Mouse (Mus musculus) small intestine, adult 2 months (tissue): ENCODE data around the gene Hmgcs1.

Experiments used
- CTCF ChIP-seq: fragments of 200-500 bp; IDR thresholded peaks from 2 replicates; pipeline ENCODE4 v1.5.1; 2012; ENCODE audit warnings: low read depth, mild to moderate bottlenecking, control low read depth, inconsistent platforms, low read length, moderate library complexity, mixed read lengths; ENCODE audit not compliant: insufficient replicate concordance, insufficient read length; ENCODE audit errors: extremely low read depth
- POLR2A ChIP-seq: fragments of 200-500 bp; IDR thresholded peaks from 2 replicates; pipeline ENCODE4 v1.6.1; 2012; ENCODE audit warnings: low read depth, mild to moderate bottlenecking, control low read depth, inconsistent platforms, low read length, moderate library complexity

GRCm38 (mm10) chr13:119753859-119754634 lies 63.9 kb downstream of the Hmgcs1 start:
- TF ChIP-seq CTCF: no peak
- TF ChIP-seq POLR2A: no peak
